Mouse (Mus musculus): ENCODE results near the gene Tom1l1. TPM values are rescaled to one million over a fixed set of nuclear protein-coding genes. Genes with fewer than 3 reads are reported as not detected.

The Tom1l1 gene
- polyA plus RNA-seq, 1 experiment from 2014 or later, result 39.3 TPM

DNA sequence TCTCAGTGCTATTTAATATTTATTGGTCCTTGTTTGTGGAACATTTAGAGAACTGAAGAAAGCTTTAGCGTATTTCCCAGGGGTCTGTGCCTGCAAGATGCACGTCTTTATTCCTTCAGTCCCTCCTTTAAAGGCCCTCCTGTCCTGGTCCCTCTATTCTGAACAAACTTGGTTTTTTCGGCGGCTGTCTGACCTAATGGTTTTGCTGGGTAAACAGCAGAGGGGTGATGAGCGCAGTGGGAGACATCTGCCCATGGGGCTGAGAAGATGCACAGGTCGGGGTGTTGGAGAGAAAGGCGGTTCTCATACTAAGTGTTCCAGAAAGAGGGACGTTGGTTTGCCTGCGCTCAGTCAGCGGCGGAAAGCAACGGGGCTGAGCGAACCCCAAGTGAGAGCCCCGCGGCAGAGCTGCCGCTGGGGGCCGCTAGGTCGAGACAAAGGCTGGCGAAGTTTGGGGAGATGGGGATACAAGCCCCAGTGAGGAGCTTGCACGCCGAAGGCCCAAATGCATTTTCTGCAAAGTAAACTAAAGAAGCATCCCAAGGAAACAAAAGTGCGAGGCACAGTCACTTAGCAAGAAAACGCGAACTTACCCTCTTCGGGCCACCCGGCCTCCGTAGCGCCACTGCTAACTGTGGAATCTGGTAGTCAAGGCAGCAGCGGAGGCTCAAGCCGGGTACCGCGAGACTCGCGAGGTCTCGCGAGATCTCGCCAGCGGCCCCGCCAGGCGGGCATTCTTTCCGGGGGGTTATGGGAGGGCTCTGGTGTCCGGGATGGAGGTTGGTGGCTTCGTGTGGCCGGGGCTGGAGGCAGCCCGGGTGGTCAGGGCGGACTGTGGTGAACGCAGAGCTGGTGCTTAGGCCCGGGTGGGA lies 50.5 kb downstream of the Tom1l1 start, which contains the start of the genes Stxbp4 and Cox11:
Gene Stxbp4, minus strand, starts transcription at position 645 of the 872 bp plus-strand sequence.
Gene Cox11, plus strand, starts transcription at position 734 of the 872 bp plus-strand sequence.
- Histone ChIP-seq H3K36me3 (peaks cover 19% of the 10 kb centered on the region), H3K9ac (peak within 1 kb of the TSS; percentile 92), H3K4me2 (peak within 1 kb of the TSS; percentile 65), H3K27me3 (no peaks in the 10 kb centered on the region), H3K9me3 (replicated peaks) (no peaks in the 10 kb centered on the region), H3K4me1 (peaks cover 20% of the 10 kb centered on the region), H3K4me3 (replicated peaks) (peak within 1 kb of the TSS; percentile 86), H3K27ac (peak within 1 kb of the TSS; percentile 95)
- peak; percentile 97 for ATAC-seq (replicated peaks; ENCODE audit: low FRiP score)
- under 1% methylated on average over 48 of the region's 48 CpGs for WGBS

- Histone ChIP-seq H3K27me3 (no peaks in the 10 kb centered on the region), H3K36me3 (0 out of 2 replicates have a peak, but pooled peaks cover 7% of the 10 kb centered on the region), H3K4me1 (peaks cover 16% of the 10 kb centered on the region), H3K4me2 (no peak overlapping the region), H3K9ac (no peak overlapping the region), H3K27ac (no peak overlapping the region), H3K4me3 (replicated peaks) (no peak overlapping the region), H3K9me3 (replicated peaks) (no peaks in the 10 kb centered on the region)
- WGBS, result 76% methylated on average over 3 of the region's 3 CpGs
- no peak for ATAC-seq (replicated peaks; ENCODE audit: low FRiP score)
Observed at GRCm38 (mm10) chr11:90634661-90635060, 53.5 kb downstream of the Tom1l1 start.

- Histone ChIP-seq H3K4me2 (no peak overlapping the region), H3K9ac (no peak overlapping the region), H3K9me3 (replicated peaks) (no peaks in the 10 kb centered on the region), H3K36me3 (0 out of 2 replicates have a peak, but pooled peaks cover 7% of the 10 kb centered on the region), H3K27me3 (no peaks in the 10 kb centered on the region), H3K27ac (no peak overlapping the region), H3K4me1 (peaks cover 12% of the 10 kb centered on the region), H3K4me3 (replicated peaks) (no peak overlapping the region)
- ATAC-seq (replicated peaks; ENCODE audit: low FRiP score), result no peak
- 79% methylated on average over 2 of the region's 2 CpGs for WGBS
Observed at GRCm38 (mm10) chr11:90632480-90632879, 55.7 kb downstream of the Tom1l1 start.

DNA sequence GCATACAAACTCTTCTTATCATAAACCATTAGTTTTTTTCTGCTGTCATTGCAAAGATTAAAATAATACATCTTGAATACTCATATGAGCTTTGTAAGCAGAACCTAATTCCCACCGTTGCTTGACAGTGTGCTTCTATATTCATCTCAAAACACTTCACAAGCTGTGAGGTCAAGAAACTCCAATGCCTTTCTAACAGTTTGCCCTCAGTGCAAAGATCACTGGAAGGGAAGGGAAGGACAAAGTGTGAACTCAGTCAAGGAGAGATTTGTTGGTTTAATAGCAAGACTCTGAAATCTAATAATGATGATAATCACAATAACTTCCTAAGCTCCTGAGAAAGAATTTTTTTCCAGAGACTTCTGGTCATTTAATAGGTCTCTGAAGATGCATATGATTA lies 60.4 kb downstream of the Tom1l1 start:
- H3K27ac ChIP-seq, result no peak overlapping the region
- no peaks in the 10 kb centered on the region for H3K9me3 ChIP-seq (replicated peaks)
- ATAC-seq (replicated peaks; ENCODE audit: low FRiP score), result no peak
- H3K4me2 ChIP-seq, result no peak overlapping the region
- H3K4me3 ChIP-seq (replicated peaks), result no peak overlapping the region
- H3K27me3 ChIP-seq, result no peaks in the 10 kb centered on the region
- WGBS, result 68% methylated on average over 1 of the region's 1 CpGs
- 0 out of 2 replicates have a peak, but pooled peaks cover 7% of the 10 kb centered on the region for H3K36me3 ChIP-seq
- H3K4me1 ChIP-seq, result no peaks in the 10 kb centered on the region
- no peak overlapping the region for H3K9ac ChIP-seq

DNA sequence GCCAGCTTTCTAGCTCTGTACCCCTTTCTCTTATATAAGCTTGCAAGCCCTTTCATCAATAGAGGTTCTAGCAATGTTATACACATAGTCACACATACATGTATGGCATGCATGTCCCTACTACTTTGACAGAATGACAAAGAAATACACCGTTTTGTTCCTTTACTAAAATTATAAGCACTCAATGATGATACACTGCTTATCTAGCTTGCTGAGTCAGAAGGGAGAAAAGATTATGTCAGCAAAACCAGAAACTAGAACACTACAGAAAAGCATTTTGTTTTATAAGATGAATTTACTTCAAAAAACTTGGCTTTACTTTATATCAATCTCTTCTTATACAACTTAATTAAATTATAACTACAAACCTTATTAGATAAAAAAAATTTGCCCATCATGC lies 63.0 kb downstream of the Tom1l1 start:
- Histone ChIP-seq H3K4me1 (peaks cover 2% of the 10 kb centered on the region; the same call in 1 of the 2 replicates), H3K27me3 (no peaks in the 10 kb centered on the region), H3K27ac (no peak overlapping the region), H3K9ac (no peak overlapping the region), H3K9me3 (replicated peaks) (no peaks in the 10 kb centered on the region), H3K36me3 (0 out of 2 replicates have a peak, but pooled peaks cover 5% of the 10 kb centered on the region), H3K4me3 (replicated peaks) (no peak overlapping the region), H3K4me2 (no peak overlapping the region)
- 85% methylated on average over 1 of the region's 1 CpGs for WGBS
- no peak for ATAC-seq (replicated peaks; ENCODE audit: low FRiP score)

GRCm38 (mm10) chr11:90623477-90623876 lies 64.7 kb downstream of the Tom1l1 start:
- no peak overlapping the region for H3K27ac ChIP-seq
- WGBS, result 54% methylated on average over 6 of the region's 6 CpGs
- H3K36me3 ChIP-seq, result peaks cover 7% of the 10 kb centered on the region
- H3K9me3 ChIP-seq (replicated peaks), result no peaks in the 10 kb centered on the region
- H3K4me1 ChIP-seq, result peaks cover 2% of the 10 kb centered on the region; the same call in 1 of the 2 replicates
- no peak overlapping the region for H3K9ac ChIP-seq
- H3K4me2 ChIP-seq, result no peak overlapping the region
- no peaks in the 10 kb centered on the region for H3K27me3 ChIP-seq
- ATAC-seq (replicated peaks; ENCODE audit: low FRiP score), result no peak
- no peak overlapping the region for H3K4me3 ChIP-seq (replicated peaks)

DNA sequence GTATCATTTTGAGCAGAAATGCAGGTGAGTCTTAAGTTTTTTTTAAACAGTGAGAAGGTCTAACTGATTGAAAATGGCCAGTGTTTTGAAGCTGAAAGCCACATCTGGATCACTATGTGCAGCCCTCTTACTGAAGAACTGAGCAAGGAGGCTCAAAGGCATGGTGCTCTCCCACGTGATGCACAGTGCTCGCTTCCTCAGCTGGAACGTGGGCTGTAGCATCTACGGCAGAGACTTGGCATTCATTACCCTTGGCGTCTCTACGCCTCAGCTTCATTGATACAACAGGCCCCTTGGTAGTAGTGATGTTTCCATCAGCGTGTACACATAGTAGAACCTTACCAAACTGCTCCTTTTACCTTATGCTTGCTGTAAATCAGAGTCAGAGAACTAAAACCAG lies 65.7 kb downstream of the Tom1l1 start:
- H3K4me2 ChIP-seq, result no peak overlapping the region
- peaks cover 15% of the 10 kb centered on the region for H3K36me3 ChIP-seq
- H3K9ac ChIP-seq, result no peak overlapping the region
- H3K9me3 ChIP-seq (replicated peaks), result no peaks in the 10 kb centered on the region
- peaks cover 2% of the 10 kb centered on the region; the same call in 1 of the 2 replicates for H3K4me1 ChIP-seq
- 82% methylated on average over 7 of the region's 7 CpGs for WGBS
- no peak overlapping the region for H3K27ac ChIP-seq
- no peaks in the 10 kb centered on the region for H3K27me3 ChIP-seq
- ATAC-seq (replicated peaks; ENCODE audit: low FRiP score), result no peak
- H3K4me3 ChIP-seq (replicated peaks), result no peak overlapping the region

GRCm38 (mm10) chr11:90622044-90622443 lies 66.1 kb downstream of the Tom1l1 start:
- ATAC-seq (replicated peaks; ENCODE audit: low FRiP score), result no peak
- H3K4me3 ChIP-seq (replicated peaks), result no peak overlapping the region
- H3K4me1 ChIP-seq, result peaks cover 2% of the 10 kb centered on the region; the same call in 1 of the 2 replicates
- 73% methylated on average over 12 of the region's 12 CpGs for WGBS
- H3K27me3 ChIP-seq, result no peaks in the 10 kb centered on the region
- no peaks in the 10 kb centered on the region for H3K9me3 ChIP-seq (replicated peaks)
- H3K9ac ChIP-seq, result no peak overlapping the region
- no peak overlapping the region for H3K4me2 ChIP-seq
- H3K36me3 ChIP-seq, result peaks cover 15% of the 10 kb centered on the region
- no peak overlapping the region for H3K27ac ChIP-seq

DNA sequence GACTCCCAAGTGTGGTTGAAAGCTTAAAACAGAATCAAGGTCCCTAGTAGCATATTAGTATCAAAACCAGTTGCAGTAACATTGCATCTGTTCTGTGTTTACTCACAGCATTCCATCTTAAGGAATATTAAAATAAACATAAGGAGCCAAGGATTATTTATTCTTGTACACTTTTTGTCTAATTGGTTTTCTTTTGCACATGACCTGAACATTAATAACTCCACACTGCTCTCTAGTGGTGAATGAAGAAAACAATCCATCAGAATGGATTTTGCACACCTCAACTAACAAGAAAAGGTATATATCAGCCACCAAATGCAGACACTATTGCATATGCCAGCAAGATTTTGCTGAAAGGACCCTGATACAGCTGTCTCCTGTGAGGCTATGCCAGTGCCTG lies 71.7 kb downstream of the Tom1l1 start:
- Histone ChIP-seq H3K27me3 (no peaks in the 10 kb centered on the region), H3K4me3 (replicated peaks) (no peak overlapping the region), H3K9me3 (replicated peaks) (no peaks in the 10 kb centered on the region), H3K27ac (no peak overlapping the region), H3K4me2 (no peak overlapping the region), H3K36me3 (peaks cover 37% of the 10 kb centered on the region), H3K9ac (no peak overlapping the region), H3K4me1 (no peaks in the 10 kb centered on the region)
- ATAC-seq (replicated peaks; ENCODE audit: low FRiP score), result no peak

- H3K9ac ChIP-seq, result no peak overlapping the region
- no peaks in the 10 kb centered on the region for H3K9me3 ChIP-seq (replicated peaks)
- peaks cover 34% of the 10 kb centered on the region for H3K36me3 ChIP-seq
- H3K27me3 ChIP-seq, result no peaks in the 10 kb centered on the region
- no peak overlapping the region for H3K4me3 ChIP-seq (replicated peaks)
- H3K27ac ChIP-seq, result no peak overlapping the region
- ATAC-seq (replicated peaks; ENCODE audit: low FRiP score), result no peak
- WGBS, result 82% methylated on average over 6 of the region's 6 CpGs
- H3K4me2 ChIP-seq, result no peak overlapping the region
- no peaks in the 10 kb centered on the region for H3K4me1 ChIP-seq
Observed at GRCm38 (mm10) chr11:90614743-90615142, 73.4 kb downstream of the Tom1l1 start.

- H3K4me1 ChIP-seq, result no peaks in the 10 kb centered on the region
- no peak overlapping the region for H3K9ac ChIP-seq
- H3K27ac ChIP-seq, result no peak overlapping the region
- no peak overlapping the region for H3K4me3 ChIP-seq (replicated peaks)
- H3K4me2 ChIP-seq, result no peak overlapping the region
- ATAC-seq (replicated peaks; ENCODE audit: low FRiP score), result no peak
- H3K27me3 ChIP-seq, result no peaks in the 10 kb centered on the region
- no peaks in the 10 kb centered on the region for H3K9me3 ChIP-seq (replicated peaks)
- H3K36me3 ChIP-seq, result peaks cover 38% of the 10 kb centered on the region
Observed at GRCm38 (mm10) chr11:90612118-90612517, 76.0 kb downstream of the Tom1l1 start.

DNA sequence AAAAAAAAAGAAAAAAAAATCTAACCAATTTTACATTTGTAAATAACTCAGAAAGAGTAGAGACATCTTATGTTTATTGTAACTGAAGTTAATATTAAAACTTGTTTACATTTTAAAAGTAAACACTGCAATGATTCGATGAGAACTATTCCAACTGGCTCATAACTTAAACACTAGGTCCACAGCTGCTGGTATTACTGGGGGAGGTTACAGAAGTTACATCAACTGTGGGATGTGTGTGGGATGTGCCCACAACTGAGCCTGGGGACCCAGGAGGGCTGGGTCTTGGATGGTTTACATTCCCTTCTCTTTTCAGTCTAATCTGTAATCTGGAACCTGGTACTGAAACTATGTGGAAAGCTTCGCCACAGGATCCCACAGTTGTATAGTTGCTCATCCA lies 85.1 kb downstream of the Tom1l1 start:
- Histone ChIP-seq H3K4me1 (no peaks in the 10 kb centered on the region), H3K4me3 (replicated peaks) (no peak overlapping the region), H3K9ac (no peak overlapping the region), H3K9me3 (replicated peaks) (no peaks in the 10 kb centered on the region), H3K27ac (no peak overlapping the region), H3K4me2 (no peak overlapping the region), H3K36me3 (peaks cover 45% of the 10 kb centered on the region), H3K27me3 (no peaks in the 10 kb centered on the region)
- no peak for ATAC-seq (replicated peaks; ENCODE audit: low FRiP score)
- 90% methylated on average over 2 of the region's 2 CpGs for WGBS
